Mouse (Mus musculus) mature B cell (primary cell): ENCODE measurements around the gene Aip.

Source experiments
- in situ Hi-C: fragments of 300-500 bp; cut with MboI; formaldehyde crosslinking; loops from 2 replicates; pipeline ENCODE4 v1.14.3; 2019

The Aip gene

DNA sequence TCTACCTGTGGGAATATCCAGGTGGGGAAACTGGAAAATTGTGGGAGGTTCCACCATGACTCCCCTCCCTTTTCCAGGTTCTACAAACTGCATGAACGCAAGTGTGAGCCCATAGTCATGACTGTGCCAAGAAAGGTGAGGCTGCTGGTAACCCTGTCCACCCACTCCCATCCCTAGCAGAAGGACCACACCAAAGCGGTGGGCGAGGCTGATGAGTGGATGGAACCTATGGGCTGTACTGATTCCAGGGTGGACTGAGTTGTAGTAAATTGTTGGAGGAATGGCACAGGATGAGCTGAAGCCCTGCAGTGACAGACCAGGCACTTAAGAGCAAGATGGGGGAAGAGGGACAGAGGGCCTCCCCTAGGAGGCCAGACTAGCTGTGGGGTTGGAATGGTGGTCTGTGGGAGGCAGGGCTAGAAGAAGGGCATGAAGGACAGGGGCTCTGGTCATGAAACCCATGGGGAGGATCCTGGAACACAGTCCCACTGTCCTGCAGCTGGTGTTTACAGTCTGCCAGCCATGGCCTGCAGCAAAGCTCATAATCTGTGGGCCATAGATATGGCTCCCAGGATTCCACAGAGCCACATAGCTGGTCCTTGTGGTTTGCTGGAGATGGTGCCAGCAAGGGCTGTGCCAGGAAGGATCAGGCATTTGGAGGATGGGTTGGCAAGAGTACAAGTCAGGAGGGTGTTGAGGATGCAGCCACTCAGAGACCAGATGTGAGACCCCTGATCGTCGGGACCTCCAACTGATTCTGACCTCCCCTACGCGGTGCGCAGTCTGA lies 27.0 kb upstream of the Aip start:
- in situ Hi-C loops = no loop called here

GRCm38 (mm10) chr19:4151898-4152297 lies 26.2 kb upstream of the Aip start:
- in situ Hi-C loops = no loop called here

- in situ Hi-C loops = no loop called here
Observed at GRCm38 (mm10) chr19:4151488-4151860, 25.8 kb upstream of the Aip start.

DNA sequence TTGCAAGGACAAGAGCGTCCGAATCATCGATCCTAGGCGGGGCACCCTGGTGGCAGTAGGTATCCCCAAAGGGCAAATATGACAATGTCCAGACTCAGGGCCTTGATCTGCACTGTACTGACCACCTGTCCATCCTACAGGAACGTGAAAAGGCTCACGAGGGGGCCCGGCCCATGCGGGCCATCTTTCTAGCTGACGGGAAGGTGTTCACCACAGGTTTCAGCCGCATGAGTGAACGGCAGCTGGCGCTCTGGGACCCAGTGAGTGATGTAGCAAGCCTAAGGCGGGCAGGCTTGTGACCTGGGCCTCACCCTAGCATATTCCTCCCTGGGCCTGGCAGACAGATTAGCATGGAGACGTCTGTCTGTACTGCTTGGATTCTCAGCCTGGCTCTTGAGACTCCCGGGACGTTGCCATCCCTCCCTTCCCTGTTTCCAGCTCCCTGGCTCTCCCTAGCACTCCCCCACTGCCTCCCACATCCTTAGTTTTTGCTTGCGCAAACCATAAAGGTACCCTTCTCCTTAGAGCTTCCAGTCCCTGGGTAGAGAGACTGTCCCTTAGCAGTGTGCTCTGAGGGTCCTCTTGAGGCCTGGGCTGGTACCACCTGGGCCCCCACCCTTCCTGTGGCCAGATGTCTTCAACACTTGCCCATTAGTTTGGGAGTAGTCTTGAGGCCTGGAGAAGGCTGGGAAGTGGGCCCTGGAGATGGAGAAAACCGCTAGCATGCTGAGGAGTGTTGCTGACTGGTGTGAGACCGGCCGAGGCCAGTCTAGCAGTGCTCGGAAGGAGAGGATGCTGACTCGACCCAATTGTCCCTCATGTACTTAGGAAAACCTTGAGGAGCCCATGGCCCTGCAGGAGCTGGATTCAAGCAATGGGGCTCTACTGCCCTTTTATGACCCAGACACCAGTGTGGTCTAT lies 25.2 kb upstream of the Aip start:
- in situ Hi-C loops = no loop called here

- in situ Hi-C loops = no loop called here
Observed at GRCm38 (mm10) chr19:4149764-4150461, 24.3 kb upstream of the Aip start.

DNA sequence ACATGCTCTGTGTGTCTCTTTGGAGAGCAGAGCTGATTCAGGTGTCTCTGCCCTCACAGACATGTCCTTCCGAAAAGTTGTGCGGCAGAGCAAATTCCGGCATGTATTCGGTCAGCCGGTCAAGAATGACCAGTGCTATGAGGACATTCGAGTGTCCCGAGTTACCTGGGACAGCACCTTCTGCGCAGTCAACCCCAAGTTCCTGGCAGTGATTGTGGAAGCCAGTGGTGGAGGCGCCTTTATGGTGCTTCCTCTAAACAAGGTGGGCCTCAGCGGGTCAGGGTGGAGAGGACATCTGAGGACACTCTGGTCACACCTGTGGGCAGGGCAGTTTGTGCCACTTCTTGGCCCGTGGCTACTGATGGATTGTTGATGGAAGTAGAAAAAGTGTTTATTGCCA lies 23.6 kb upstream of the Aip start:
- in situ Hi-C loops = no loop called here

DNA sequence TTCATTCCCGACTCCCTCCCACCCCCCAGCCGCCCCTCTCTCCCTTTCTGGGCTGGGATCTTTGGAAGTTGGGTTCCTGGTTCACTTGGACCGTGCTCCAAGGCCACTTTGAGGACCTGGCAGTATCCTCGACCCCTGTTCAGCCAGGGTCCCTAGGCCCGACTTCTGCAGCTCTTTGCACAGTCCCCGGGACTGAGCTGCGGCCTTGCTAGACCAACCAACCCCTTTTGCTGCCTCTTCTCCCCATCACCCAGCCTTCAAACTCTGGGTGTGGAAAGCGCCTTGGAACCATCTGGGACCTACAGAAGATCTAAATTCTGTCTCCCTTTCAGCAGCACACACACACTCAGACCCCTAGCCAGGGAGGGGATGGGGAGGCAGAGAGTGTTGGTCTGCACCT lies 23.2 kb upstream of the Aip start:
- in situ Hi-C loops = no loop called here

DNA sequence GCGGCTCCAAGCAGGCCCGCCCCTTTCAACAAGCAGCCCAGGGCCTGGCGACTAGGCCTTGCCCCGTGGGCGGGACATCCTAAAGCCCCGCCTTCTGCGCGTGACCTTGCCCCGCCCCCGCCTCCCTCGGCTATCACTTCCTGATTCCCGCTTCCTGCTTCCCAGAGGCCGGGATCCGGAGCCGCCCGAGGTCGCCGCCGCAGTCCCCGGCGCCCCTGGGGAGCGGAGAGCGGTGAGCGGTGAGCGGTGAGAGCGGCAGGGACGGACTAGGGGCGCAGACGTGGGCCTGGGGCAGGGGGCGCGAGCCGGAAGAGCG lies 22.8 kb upstream of the Aip start, which contains the start of gene Coro1b:
TSS of gene Coro1b (plus strand) at position 129 of the 316 bp plus-strand sequence.
- in situ Hi-C loops = no loop called here

GRCm38 (mm10) chr19:4147782-4148490 lies 22.3 kb upstream of the Aip start:
- in situ Hi-C loops = no loop called here

- in situ Hi-C loops = no loop called here
Observed at GRCm38 (mm10) chr19:4147022-4147405, 21.4 kb upstream of the Aip start.

DNA sequence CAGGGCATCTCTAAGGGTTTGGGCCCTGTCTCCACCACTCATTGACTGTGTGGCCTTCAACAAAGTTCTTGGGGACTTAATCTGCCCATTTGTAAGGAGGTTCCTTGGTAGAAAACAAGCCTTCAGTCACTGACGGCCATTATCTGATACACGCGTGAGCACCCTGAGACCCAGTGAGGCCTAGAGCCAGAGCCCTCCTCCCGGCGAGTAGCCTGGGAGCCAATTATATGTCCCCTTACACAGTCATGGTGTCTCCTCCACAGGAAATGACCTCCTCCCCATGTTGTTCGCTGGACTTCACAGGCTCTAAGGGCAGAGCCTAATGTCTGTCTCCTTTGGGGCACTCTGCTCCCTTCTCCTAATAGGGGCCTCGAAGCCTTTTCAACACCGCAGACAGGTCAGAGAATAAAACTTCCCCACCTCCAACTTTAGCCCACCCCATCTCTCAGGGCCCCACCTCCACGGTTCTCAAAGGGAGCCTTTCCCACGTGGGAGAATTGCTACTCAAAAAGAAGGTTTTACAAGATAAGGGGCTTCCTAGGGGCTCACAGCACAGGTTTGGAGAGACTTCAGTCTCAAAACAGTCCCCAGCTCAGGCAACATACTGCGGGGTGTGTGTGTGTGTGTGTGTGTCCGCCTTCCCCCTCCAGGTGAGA lies 20.8 kb upstream of the Aip start:
- in situ Hi-C loops = no loop called here

GRCm38 (mm10) chr19:4145936-4146335 lies 20.3 kb upstream of the Aip start:
- in situ Hi-C loops = no loop called here

DNA sequence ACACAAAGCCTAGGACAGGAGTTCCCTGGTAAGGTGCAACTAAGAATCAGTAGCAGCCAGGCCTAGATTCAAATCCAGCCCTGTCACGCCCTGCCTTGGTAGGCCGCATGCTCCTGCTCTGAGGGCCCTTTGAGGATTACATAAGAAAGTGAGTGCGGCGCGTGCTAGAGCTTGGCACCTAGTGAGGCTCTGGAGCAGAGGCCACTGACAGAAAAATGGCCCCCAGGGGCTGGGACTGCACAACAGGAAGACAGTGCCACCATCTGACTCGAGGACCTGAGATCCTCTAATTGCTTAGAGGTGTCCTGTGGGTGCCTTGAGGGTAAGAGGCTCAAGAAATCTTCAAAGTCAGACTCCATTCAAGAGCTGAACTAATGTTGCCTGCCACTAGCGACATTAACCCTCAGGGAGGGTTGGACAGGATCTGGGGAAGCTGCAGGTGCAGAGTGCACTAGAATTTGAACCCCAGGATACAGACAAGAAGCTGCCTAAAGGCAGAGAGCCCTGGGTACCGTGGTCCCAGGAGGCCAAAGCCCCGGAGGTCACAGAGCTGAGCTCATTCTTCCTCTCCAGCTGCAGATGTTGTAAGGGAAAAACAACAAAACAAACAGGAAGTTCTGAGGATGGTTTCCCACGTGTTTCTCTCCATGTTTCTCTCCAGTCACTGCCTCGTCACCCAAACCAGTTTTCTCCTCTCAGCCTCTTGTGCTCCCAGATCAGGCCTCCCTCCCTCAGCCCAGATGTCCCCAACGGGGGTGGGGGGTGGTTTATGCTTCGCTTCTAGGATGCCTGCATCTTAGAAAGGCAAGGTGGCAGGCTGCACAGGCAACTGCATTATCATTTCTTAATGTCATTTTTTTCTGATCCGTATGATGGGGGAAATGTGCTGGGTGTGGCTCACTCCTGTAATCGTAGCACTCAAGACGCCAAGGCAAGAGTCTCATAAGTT lies 19.2 kb upstream of the Aip start:
- in situ Hi-C loops = no loop called here

DNA sequence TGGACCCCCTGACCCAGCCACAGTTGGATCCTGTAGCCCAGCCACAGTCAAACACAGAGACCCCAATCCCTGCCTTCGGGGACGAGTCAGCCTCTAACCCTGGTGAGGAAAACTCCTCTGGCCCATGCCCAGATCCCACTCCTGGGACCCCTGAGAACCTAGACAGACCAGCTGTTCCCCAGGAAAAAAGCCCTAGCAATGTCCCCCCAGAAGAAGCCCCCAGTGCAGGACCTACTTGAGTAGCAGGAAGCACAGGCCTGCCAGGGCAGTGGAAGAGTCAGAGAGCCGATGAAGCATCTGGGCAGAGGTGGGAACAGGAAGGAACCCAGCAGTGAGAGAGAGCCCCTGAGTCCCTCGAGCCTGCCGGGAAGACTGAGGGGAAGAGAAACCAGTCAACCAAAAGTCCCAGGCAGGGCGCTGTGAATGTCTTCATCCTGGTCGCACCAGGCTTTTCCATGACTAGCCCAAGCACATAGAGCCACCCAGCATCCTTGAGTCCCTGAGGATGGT lies 18.2 kb upstream of the Aip start, which contains the start of gene Cabp4:
TSS of gene Cabp4 (minus strand) at position 275 of the 510 bp plus-strand sequence.
- in situ Hi-C loops = no loop called here

GRCm38 (mm10) chr19:4142416-4143173 lies 16.9 kb upstream of the Aip start:
- in situ Hi-C loops = no loop called here

DNA sequence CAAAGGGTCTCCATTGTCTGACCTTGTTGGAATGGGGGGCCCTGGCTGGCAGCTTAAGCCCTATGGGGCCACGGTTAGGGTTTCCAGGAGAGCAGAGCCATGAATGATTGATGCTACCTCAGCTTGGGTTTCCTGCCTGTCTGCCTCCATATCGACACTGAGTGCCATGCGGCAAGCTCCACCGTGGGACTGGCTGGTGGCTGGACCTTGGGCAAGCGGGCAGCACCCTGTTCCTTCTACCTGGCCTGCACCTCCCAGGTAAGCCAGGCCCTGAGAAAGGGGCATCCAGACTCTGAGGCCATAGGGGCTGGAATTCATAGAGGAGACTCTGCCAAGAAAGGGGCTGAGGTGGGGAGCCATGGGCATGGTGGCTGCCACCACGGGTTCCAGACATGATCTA lies 14.5 kb upstream of the Aip start:
- in situ Hi-C loops = no loop called here

DNA sequence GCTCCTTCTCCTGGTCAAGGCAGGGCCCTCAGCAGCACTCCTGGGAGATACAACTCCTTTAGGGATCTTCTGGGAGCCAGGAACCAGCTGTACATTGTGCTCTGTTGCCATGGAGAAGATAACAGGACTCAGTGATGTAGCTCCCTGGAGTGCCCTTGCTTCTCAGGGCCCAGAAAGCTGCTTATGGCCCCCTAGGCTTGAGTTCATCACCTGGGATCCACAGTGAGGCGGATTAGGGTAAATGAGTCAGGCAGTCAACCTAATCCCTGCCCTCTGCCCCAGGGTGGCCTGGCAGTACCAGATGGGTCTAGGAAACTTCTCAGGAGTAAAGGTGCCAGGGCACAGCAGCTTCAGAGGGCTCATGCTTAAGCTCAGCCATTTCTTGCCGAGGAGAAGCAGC lies 13.8 kb upstream of the Aip start, which contains the start of gene Gpr152:
TSS of gene Gpr152 (plus strand) at position 342 of the 400 bp plus-strand sequence.
- in situ Hi-C loops = no loop called here

- in situ Hi-C loops = no loop called here
Observed at GRCm38 (mm10) chr19:4137913-4138312, 12.3 kb upstream of the Aip start.

DNA sequence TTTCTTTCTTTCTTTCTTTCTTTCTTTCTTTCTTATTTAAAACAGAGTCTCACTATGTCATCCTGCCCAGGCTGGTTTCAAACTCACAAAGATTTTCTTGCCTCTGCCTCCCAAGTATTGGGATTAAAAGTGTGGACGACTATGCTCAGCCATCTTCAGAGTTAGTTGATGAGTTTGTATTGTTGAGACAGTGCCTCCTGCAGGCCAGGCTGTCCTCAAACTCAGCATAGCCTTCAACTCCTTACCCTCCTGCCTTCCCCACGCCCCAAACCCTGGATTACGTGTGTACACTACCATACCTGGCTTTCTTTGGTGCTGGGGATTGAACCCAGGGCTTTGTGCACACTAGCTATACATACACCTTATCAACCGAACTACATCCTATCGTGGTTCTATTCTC lies 10.8 kb upstream of the Aip start:
- in situ Hi-C loops = no loop called here
